Mouse (Mus musculus) spleen, adult 12 weeks (tissue): ENCODE data around the gene Cybrd1.
A peak's percentile ranks its signal among the peaks of the same experiment; 100 is the strongest.

Experiments
- DNase-seq: peaks from one replicate; pipeline ENCODE4 v3.0.0; 2022; ENCODE audit warnings: low spot score

Gene Cybrd1

GRCm38 (mm10) chr2:71123591-71123990 is 5.9 kb downstream of the Cybrd1 start:
- DNase-seq = no peak

DNA sequence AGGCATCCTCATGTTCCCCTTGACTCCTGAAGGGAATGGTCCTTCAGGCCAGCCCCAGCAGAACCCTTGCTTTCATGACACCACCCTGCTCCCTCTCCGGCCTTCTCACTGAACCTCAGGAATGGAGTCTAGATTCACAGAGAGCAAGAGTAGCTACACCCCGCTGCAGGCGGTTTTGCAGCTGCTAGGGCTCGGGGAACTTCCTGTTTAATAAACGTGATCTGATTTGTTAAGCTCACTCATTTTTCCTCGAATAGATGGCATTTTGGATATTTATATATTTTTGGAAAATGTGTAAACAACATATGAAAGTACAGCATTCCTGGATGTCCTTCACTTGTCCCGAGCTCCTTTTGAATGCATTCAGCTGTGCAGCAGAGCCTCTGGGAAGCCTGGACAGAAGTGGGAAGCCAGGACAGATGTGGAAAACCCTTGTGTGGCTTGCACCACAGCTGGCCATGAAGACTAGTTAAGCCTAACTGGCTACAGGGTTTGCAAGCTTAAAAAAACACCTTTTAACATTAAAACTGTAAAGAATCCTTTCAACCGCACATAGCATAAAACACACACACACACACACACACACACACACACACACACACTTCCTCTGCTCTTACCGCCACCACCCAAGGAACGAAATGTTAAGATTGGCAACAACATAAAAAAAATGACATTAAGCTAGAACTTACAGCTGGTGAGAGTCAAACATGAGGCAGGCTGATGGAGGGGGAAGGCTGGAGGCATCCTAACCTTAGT is 10.2 kb downstream of the Cybrd1 start:
- no peak for DNase-seq

DNA sequence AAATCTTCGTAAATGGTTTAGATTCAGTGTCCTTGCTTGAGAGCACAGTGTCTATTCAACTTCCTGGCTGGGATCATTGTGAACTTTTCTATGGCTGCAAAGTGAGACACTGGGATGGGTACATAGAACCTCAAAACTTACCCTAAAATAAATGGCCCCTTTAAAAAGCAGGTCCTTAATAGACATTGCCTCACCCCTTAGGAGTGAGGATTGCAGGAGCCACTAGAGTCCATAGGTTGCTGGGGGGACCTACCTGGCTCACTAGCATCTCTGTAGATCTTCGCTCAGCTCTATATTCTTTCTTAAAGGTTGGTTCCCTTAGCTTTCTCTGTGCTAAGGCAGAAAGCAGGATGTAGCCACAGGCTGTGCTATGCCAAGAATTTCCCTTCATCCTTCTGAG is 12.6 kb downstream of the Cybrd1 start:
- DNase-seq = no peak

DNA sequence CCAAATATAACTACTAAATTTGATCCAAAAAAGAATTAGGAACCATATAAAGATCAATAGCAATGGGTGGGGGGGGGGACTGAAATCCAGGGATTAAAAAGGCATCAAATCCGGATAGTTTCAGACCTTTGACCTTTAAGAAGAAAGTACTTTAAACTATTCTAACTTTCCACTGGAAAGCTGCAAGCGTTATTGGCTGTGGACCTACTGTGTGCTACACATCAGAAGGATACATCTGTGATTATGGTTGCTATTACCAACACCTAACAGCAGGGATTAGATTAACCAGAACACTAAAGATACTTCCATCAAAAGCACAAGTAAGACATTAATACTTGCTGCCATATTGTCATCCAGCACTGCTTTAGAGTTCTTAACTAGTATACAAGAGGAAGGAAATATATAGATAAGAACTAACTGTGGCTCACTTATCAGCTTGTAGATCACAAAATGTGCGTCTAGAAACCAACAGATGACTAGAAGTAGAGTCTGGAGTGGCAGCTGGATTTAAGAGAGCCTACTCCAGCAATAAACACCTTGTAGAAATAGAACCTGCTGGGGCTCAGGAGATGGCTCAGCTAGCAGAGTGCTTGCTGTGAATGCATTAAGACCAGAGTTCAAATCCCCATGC is 14.3 kb downstream of the Cybrd1 start:
- DNase-seq = no peak

GRCm38 (mm10) chr2:71134041-71134505 is 16.4 kb downstream of the Cybrd1 start:
- DNase-seq = no peak

DNA sequence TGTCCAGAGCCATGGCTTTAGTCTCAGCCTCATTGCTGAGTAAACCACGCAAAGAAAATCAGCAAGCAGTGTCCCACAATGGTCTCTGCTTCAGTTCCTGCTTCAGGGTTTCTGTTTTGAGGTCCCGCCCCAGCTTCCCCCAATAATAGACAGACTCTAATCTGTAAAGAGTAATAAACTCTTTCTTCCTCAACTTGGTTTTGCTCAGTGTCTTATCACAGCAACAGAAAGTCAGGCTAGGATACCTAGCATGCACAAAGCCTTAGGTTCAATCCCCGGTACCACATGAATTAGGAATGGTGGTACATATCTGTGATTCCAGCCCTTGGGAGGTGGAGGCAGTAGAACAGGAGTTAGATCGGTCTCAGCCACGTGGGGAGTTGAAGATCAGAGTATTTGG is 17.1 kb downstream of the Cybrd1 start:
- DNase-seq = no peak

GRCm38 (mm10) chr2:71140622-71141021 is 22.9 kb downstream of the Cybrd1 start:
- no peak for DNase-seq

GRCm38 (mm10) chr2:71142410-71142809 is 24.7 kb downstream of the Cybrd1 start:
- no peak for DNase-seq

GRCm38 (mm10) chr2:71145853-71146252 is 28.1 kb downstream of the Cybrd1 start:
- no peak for DNase-seq

DNA sequence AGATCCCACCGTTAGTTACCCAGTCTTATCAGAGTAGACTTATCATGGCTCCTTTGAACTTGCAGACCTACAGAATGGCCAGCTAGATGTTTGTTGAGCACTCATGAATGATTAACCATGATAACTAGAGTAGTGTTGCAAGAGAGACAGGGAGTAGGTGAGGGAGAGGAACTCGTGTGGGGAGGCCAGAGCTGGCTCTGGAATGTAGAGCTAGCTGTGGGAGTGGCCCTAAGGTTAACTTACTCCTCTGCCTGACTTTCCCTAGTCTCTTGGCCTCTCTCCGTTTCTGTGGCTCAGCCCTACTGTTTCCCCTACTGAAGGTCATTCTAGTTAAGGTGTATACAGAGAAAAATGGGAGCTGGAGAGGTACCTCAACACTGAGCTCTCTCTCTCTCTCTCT is 28.5 kb downstream of the Cybrd1 start:
- no peak for DNase-seq

DNA sequence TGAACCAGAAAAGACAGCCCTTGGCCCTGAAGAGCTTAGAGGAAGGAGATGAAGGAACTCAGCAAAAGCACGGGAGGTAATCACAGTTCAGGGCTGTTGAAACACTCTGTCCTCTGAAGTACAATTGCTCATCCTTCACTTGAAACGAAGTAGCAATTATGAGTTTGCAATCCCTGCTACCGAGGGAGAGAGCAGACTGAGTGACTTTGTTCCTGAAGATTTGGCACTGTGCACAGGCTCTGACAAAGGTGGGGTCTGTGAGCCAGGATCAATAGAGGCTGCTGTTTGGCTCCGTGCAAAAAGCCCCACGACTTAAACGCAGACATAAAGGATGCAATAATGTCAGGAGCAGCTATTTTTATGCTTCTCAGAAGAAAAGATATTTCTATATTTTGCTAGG is 30.1 kb downstream of the Cybrd1 start:
- no peak for DNase-seq

GRCm38 (mm10) chr2:71152170-71152569 is 34.4 kb downstream of the Cybrd1 start:
- no peak for DNase-seq

- DNase-seq = peak; percentile 75
Observed at GRCm38 (mm10) chr2:71155486-71155885, 37.8 kb downstream of the Cybrd1 start.

- no peak for DNase-seq
Observed at GRCm38 (mm10) chr2:71156446-71156845, 38.7 kb downstream of the Cybrd1 start.

- no peak for DNase-seq
Observed at GRCm38 (mm10) chr2:71157881-71158280, 40.2 kb downstream of the Cybrd1 start.

- no peak for DNase-seq
Observed at GRCm38 (mm10) chr2:71159576-71160306, 42.0 kb downstream of the Cybrd1 start.

GRCm38 (mm10) chr2:71160307-71160861 is 42.7 kb downstream of the Cybrd1 start:
- no peak for DNase-seq

- no peak for DNase-seq
Observed at GRCm38 (mm10) chr2:71161558-71161957, 43.8 kb downstream of the Cybrd1 start.

DNA sequence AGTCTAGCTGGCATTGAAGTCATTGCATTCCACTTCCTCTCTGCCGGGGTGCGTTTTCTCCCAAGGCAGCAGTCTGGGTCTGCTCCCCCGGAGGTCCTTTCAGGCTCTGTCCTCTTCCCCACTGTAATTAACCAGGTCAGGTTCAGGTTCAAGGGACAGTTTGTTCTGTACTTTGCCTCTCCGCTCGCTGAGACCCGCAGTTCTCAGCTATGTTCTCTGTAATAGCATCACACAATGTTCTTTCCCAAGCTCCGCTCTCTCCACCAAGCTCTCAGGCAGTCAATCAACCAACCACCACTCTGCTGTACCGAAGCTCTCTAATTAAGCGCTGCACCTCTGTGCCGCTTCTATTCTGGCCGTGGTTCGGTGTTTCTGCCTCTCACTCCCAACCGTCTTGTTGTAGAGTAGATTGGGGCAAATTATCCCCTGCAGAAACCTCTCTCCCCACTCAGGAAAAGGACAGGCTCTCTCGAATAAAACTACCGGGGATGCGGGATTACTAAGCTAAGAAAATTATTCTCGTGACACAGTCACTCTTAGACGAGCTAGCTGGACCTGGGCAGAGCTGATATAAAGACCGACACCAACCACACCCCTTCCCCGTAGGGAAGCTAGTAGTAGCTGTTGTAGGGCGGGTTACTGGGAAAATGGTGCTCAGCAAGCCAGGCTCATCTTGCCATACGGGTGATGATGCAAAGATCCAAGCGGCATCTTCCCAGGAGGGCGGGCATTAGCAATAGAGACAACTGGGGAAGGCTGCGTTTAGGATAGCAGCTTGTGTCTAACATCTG is 45.3 kb downstream of the Cybrd1 start:
- no peak for DNase-seq

DNA sequence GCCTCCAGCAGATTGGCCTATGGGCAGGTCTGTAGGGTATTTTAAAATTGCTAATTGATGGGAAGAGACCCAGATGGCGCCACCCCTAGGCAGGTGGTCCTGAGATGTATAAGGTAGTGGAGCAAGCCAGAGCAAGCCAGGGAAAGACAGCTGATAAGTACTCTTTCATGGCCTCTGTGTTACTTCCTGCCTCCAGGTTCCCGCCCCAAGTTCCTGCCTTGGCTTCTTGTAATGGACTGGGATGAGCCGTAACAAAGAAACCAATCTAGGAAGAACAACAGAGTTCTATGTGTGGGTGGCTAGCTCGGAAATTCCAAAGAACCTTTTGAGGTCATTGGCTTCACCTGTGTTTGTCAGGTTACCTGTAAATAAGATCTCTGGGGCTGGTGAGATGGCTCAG is 49.5 kb downstream of the Cybrd1 start:
- DNase-seq = no peak

DNA sequence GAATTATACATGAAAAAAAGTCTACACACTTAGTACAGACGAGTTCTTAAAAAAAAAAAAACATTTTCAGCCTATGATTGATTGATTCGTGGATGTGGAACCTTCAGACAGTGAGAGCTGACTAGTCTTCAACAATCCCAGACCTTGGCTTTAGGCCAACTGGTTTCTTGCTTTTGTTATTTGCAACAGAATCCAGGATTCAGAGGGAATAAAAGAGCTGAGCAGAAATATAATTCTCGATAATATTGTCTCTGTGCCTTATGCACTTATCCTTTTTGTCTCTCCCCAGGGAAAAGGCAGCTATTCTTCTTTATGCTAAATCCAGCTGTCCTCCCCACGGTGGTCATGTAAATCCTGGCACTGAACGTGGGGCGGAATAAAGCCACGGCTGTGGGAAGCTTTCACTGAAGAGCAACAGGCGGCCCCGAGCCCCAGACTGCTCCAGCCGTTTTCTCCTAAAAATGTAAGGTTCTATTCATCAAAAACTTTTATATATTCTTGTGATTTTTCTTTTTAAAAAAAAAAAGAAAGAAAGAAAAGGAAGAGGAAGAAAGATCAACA is 50.8 kb downstream of the Cybrd1 start:
- DNase-seq = no peak

DNA sequence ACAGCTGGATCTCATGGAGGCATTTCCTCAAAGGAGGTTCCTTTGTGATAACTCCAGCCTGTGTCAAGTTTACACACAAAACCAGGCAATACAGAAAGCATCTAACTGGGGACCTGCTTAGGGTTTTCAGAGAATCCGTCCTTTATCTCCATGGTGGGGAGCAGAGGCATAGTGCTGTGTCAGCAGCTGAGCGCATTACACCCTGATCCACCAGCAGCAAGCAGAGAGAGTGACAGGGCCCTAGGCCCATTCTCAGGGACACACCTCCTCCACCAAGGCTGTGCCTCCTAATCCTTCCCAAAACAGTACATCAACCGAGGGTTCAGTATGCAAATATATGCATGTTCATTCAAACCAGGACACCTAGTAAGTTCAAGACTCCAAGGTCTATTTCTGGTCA is 55.3 kb downstream of the Cybrd1 start:
- no peak for DNase-seq
